Mouse (Mus musculus) heart, embryonic 16.5 days (tissue): ENCODE data around the gene Rpl32. TPM values are rescaled to one million over a fixed set of nuclear protein-coding genes. Genes with fewer than 3 reads are reported as not detected.

Source experiments
- ATAC-seq: fragments of 200-750 bp; cut with Nextera tagmentation; replicated peaks from 2 replicates; pipeline ENCODE4 v1.8.0; 2017; ENCODE audit warnings: moderate number of reproducible peaks; ENCODE audit not compliant: insufficient read depth, low FRiP score; ENCODE audit errors: extremely low read depth
- H3K27ac ChIP-seq: fragments of 300-500 bp; sonication (generic); 2 replicates; pipeline ENCODE4 v1.5.1; 2014; ENCODE audit warnings: mild to moderate bottlenecking, low read length, control low read depth, moderate library complexity
- H3K27me3 ChIP-seq: fragments of 300-500 bp; sonication (generic); 2 replicates; pipeline ENCODE4 v1.6.1; 2014; ENCODE audit warnings: low read length, mixed read lengths; ENCODE audit not compliant: control insufficient read depth, insufficient read depth
- H3K36me3 ChIP-seq: fragments of 300-500 bp; sonication (generic); 2 replicates; pipeline ENCODE4 v1.6.1; 2014; ENCODE audit not compliant: control insufficient read depth, insufficient read depth
- H3K4me1 ChIP-seq: fragments of 300-500 bp; sonication (generic); 2 replicates; pipeline ENCODE4 v1.6.1; 2014; ENCODE audit warnings: low read length, mixed read lengths; ENCODE audit not compliant: control insufficient read depth, insufficient read depth
- H3K4me2 ChIP-seq: fragments of 300-500 bp; sonication (generic); 2 replicates; pipeline ENCODE4 v1.6.1; 2014; ENCODE audit warnings: low read depth, mild to moderate bottlenecking, control low read depth, low read length
- H3K4me3 ChIP-seq: fragments of 300-500 bp; sonication (generic); 2 replicates; pipeline ENCODE4 v1.5.1; 2014; ENCODE audit warnings: mild to moderate bottlenecking, control low read depth, low read length
- H3K9ac ChIP-seq: fragments of 300-500 bp; sonication (generic); 2 replicates; pipeline ENCODE4 v1.6.1; 2014; ENCODE audit warnings: low read length, control low read depth
- H3K9me3 ChIP-seq: fragments of 300-500 bp; sonication (generic); replicated peaks from 2 replicates; pipeline ENCODE4 v1.6.1; 2016; ENCODE audit warnings: low read length; ENCODE audit not compliant: control insufficient read depth
- WGBS: fragments of 180-500 bp; shearing (Covaris S2); extraction: QIAGEN DNeasy Blood & Tissue Kit; methylation state at CpG from one replicate; pipeline ENCODE4 v1.1.7; 2014; 5-methylcytosine and 5-hydroxymethylcytosine counted together
- microRNA-seq: library from miRNA; unstranded; fragments of <30 nt; microRNA quantifications from one replicate; pipeline ENCODE4, GENCODE M21; 2017
- polyA plus RNA-seq: library from polyadenylated mRNA; unstranded; fragments of >200 nt; fragmentation: Nextera tagmentation; extraction: Ambion mirVana; gene quantifications from 2 replicates; pipeline ENCODE4 v1.2.1, GENCODE M21; 2015

Rpl32 gene
- polyA plus RNA-seq, 1 experiment from 2014 or later, result 1,011 TPM

- H3K27ac ChIP-seq, result peak within 1 kb of the TSS; percentile 28
- no peak within 1 kb of the TSS for H3K9ac ChIP-seq
- H3K4me3 ChIP-seq, result no peak within 1 kb of the TSS
- H3K4me2 ChIP-seq, result peak within 1 kb of the TSS; percentile 24; the same call in 1 of the 2 replicates
- no peaks in the 10 kb centered on the region for H3K9me3 ChIP-seq
- WGBS, result 5% methylated on average over 9 of the region's 9 CpGs
- no peaks in the 10 kb centered on the region for H3K27me3 ChIP-seq
- H3K36me3 ChIP-seq, result no peaks in the 10 kb centered on the region
- no peak for ATAC-seq
- H3K4me1 ChIP-seq, result peaks cover 22% of the 10 kb centered on the region
These were observed 46.4 kb downstream of the Rpl32 start, which contains the start of gene Tmem40 for GRCm38 (mm10) chr6:115761995-115762756. Gene Tmem40, minus strand, starts transcription at chr6:115762410.

DNA sequence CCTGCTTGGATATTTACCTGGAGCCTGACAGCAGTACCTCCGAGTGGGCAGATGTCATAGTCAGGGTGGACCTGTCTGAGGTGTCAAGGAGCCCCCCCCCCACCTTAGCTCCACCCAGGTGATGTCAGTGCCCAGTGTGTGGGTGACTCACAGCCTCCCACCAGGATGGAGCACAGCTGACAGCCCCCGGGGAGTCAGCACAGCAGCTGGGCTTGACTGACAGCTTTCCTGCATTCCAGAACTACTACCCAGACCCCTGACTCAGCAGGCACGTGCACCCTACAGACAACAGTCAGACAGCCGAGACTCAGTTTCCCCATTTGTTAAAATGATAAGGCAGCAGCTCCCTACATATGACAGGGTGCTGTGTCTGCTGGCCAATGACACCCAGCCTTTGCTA lies 47.6 kb downstream of the Rpl32 start:
- no peak overlapping the region for H3K4me3 ChIP-seq
- WGBS, result 33% methylated on average over 4 of the region's 4 CpGs
- H3K4me1 ChIP-seq, result peaks cover 22% of the 10 kb centered on the region
- H3K4me2 ChIP-seq, result no peak overlapping the region
- no peak overlapping the region for H3K9ac ChIP-seq
- H3K9me3 ChIP-seq, result no peaks in the 10 kb centered on the region
- H3K27me3 ChIP-seq, result no peaks in the 10 kb centered on the region
- ATAC-seq, result no peak
- H3K27ac ChIP-seq, result no peak overlapping the region
- H3K36me3 ChIP-seq, result no peaks in the 10 kb centered on the region

DNA sequence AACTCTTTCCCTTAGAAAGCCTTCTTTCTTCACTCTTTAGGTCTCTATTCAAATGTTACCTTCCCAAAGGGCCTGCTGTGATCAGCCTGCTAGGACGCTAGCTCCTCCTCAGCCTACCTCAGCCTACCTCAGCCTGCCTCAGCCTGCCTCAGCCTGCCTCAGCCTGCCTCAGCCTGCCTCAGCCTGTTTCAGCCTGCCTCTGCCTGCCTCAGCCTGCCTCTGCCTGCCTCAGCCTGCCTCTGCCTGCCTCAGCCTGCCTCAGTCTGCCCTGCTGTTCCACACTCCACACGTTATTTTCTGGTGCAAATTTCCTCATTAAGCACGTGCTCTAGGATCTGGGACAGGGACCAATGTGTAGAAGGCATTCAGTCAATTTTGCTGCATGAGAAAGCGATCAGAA lies 48.4 kb downstream of the Rpl32 start:
- Histone ChIP-seq H3K4me3 (no peak overlapping the region), H3K27me3 (no peaks in the 10 kb centered on the region), H3K4me1 (peaks cover 25% of the 10 kb centered on the region), H3K4me2 (no peak overlapping the region), H3K36me3 (no peaks in the 10 kb centered on the region), H3K9me3 (no peaks in the 10 kb centered on the region), H3K27ac (no peak overlapping the region), H3K9ac (no peak overlapping the region)
- ATAC-seq, result no peak
- WGBS, result 96% methylated on average over 4 of the region's 4 CpGs

DNA sequence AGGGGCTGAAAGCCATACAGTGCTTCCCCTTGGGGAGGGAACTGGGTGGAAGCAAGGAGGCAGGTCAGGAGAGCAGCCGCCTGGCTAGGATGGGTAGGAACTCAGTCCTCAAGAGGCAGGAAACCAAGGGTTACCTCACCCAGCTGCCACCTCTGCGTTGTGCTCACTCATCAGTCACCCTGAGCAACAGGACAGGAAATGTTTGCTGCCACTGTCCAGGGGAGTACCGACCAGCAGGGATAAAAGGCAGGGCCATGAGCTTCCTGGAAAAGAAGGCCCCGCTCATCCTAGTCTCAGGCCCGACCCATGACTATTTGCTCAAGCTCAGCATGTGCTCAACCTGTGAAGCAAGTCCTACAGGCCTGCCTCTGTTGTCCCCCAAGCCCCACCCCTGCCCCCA lies 49.1 kb downstream of the Rpl32 start:
- H3K9me3 ChIP-seq, result no peaks in the 10 kb centered on the region
- ATAC-seq, result no peak
- 50% methylated on average over 5 of the region's 5 CpGs for WGBS
- no peaks in the 10 kb centered on the region for H3K36me3 ChIP-seq
- H3K9ac ChIP-seq, result no peak overlapping the region
- no peaks in the 10 kb centered on the region for H3K27me3 ChIP-seq
- no peak overlapping the region for H3K4me2 ChIP-seq
- H3K4me3 ChIP-seq, result no peak overlapping the region
- peaks cover 24% of the 10 kb centered on the region for H3K4me1 ChIP-seq
- no peak overlapping the region for H3K27ac ChIP-seq

GRCm38 (mm10) chr6:115758981-115759435 lies 49.5 kb downstream of the Rpl32 start:
- H3K9me3 ChIP-seq, result no peaks in the 10 kb centered on the region
- 45% methylated on average over 9 of the region's 9 CpGs for WGBS
- no peak overlapping the region for H3K9ac ChIP-seq
- no peaks in the 10 kb centered on the region for H3K27me3 ChIP-seq
- no peaks in the 10 kb centered on the region for H3K36me3 ChIP-seq
- H3K4me2 ChIP-seq, result no peak overlapping the region
- ATAC-seq, result no peak
- peaks cover 19% of the 10 kb centered on the region for H3K4me1 ChIP-seq
- no peak overlapping the region for H3K27ac ChIP-seq
- no peak overlapping the region for H3K4me3 ChIP-seq

DNA sequence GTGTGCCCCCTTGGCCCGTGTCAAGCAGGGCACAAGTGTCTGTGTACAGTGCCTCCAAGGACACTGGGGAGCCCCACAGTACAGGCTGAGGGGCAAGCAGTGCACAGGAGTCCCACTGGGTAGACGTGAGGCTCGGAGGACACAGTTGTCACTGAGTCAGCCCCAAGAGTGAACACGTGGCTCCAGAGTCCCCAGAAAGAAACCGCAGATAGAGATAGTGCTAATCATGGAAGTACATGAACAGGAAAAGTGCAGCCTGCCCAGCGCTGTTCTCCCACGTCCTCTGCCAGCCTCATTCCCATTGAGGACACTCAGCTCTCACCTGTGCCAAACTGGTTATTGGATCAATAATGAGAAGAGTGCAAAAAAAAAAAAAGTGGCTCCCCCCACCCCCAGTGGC lies 53.0 kb downstream of the Rpl32 start:
- WGBS, result 32% methylated on average over 7 of the region's 7 CpGs
- H3K9me3 ChIP-seq, result no peaks in the 10 kb centered on the region
- H3K27ac ChIP-seq, result peak overlapping the region; percentile 23; the same call in 1 of the 2 replicates
- no peaks in the 10 kb centered on the region for H3K27me3 ChIP-seq
- H3K36me3 ChIP-seq, result no peaks in the 10 kb centered on the region
- peaks cover 6% of the 10 kb centered on the region for H3K4me1 ChIP-seq
- H3K4me3 ChIP-seq, result no peak overlapping the region
- no peak overlapping the region for H3K9ac ChIP-seq
- H3K4me2 ChIP-seq, result no peak overlapping the region
- peak; percentile 38 for ATAC-seq

Small RNAs within 50 kb of the gene (microRNA-seq; reads per million reads assigned to microRNA genes)
- 0.98 reads per million for gene Mir7660

Other genes with a start within 250 kb of the Rpl32 start
- gene Mkrn2os, start 216.2 kb downstream of the Rpl32 start, polyA plus RNA-seq, result 0.17 and 0.54 TPM in 2 replicates
- gene Mkrn2, start 206.8 kb downstream of the Rpl32 start, polyA plus RNA-seq, result 26.2 and 26.7 TPM in 2 replicates
- gene Raf1, start 132.1 kb downstream of the Rpl32 start, polyA plus RNA-seq, result 103 and 104 TPM in 2 replicates
- gene Tmem40, start 46.3 kb downstream of the Rpl32 start, polyA plus RNA-seq, result 1.1 and 1.3 TPM in 2 replicates
- gene Cand2, start 34.2 kb downstream of the Rpl32 start, polyA plus RNA-seq, result 42.0 and 49.8 TPM in 2 replicates
- gene Efcab12, start 29.7 kb upstream of the Rpl32 start, polyA plus RNA-seq, result 0.51 and 0.59 TPM in 2 replicates
- gene Mbd4, start 44.6 kb upstream of the Rpl32 start, polyA plus RNA-seq, result 10.2 and 12.5 TPM in 2 replicates
- 21.4 and 23.0 TPM in 2 replicates for gene Ift122, start 44.7 kb upstream of the Rpl32 start, polyA plus RNA-seq
- 0.16 TPM in 1 of 2 replicates, not detected in the other for gene Rho, start 123.0 kb upstream of the Rpl32 start, polyA plus RNA-seq
- not detected in 2 replicates for gene H1foo, start 136.2 kb upstream of the Rpl32 start, polyA plus RNA-seq
- 46.0 and 49.6 TPM in 2 replicates for gene Plxnd1, start 186.3 kb upstream of the Rpl32 start, polyA plus RNA-seq